Mouse (Mus musculus) stomach, embryonic 14.5 days (tissue): ENCODE data around the gene Sdccag8. TPM values are rescaled to one million over a fixed set of nuclear protein-coding genes. Genes with fewer than 3 reads are reported as not detected.
A peak's percentile ranks its signal among the peaks of the same experiment; 100 is the strongest.

Source experiments
- ATAC-seq: fragments of 200-750 bp; cut with Nextera tagmentation; 2 replicates; pipeline ENCODE4 v1.8.0; 2017; ENCODE audit warnings: low read depth, moderate TSS enrichment; ENCODE audit not compliant: insufficient number of reproducible peaks, insufficient read depth, low FRiP score
- H3K27ac ChIP-seq: fragments of 300-500 bp; sonication (generic); 2 replicates; pipeline ENCODE4 v1.5.1; 2014; ENCODE audit warnings: mild to moderate bottlenecking, low read length, moderate library complexity, mixed read lengths
- H3K27me3 ChIP-seq: fragments of 300-500 bp; sonication (generic); 2 replicates; pipeline ENCODE4 v1.6.1; 2014; ENCODE audit warnings: low read length, control low read depth, mixed read lengths; ENCODE audit not compliant: control insufficient read depth, insufficient read depth
- H3K36me3 ChIP-seq: fragments of 300-500 bp; sonication (generic); 2 replicates; pipeline ENCODE4 v1.6.1; 2014; ENCODE audit warnings: mild to moderate bottlenecking, control low read depth, low read length, moderate library complexity, mixed read lengths; ENCODE audit not compliant: control insufficient read depth, insufficient read depth
- H3K4me1 ChIP-seq: fragments of 300-500 bp; sonication (generic); 2 replicates; pipeline ENCODE4 v1.6.1; 2014; ENCODE audit warnings: low read length, control low read depth, mixed read lengths; ENCODE audit not compliant: control insufficient read depth, insufficient read depth
- H3K4me2 ChIP-seq: fragments of 300-500 bp; sonication (generic); replicated peaks from 2 replicates; pipeline ENCODE4 v1.6.1; 2014; ENCODE audit warnings: low read depth, low read length, control low read depth
- H3K4me3 ChIP-seq: fragments of 300-500 bp; sonication (generic); 2 replicates; pipeline ENCODE4 v1.5.1; 2014; ENCODE audit warnings: low read depth, low read length, control low read depth
- H3K9ac ChIP-seq: fragments of 300-500 bp; sonication (generic); replicated peaks from 2 replicates; pipeline ENCODE4 v1.6.1; 2014; ENCODE audit warnings: low read depth, mild to moderate bottlenecking, control low read depth, low read length, moderate library complexity, mixed read lengths
- H3K9me3 ChIP-seq: fragments of 300-500 bp; sonication (generic); 2 replicates; pipeline ENCODE4 v1.6.1; 2016; ENCODE audit warnings: low read depth, low read length, control low read depth; ENCODE audit not compliant: control insufficient read depth
- WGBS: fragments of 180-500 bp; shearing (Covaris S2); extraction: QIAGEN DNeasy Blood & Tissue Kit; methylation state at CpG from one replicate; pipeline ENCODE4 v1.1.7; 2014; 5-methylcytosine and 5-hydroxymethylcytosine counted together
- polyA plus RNA-seq: library from polyadenylated mRNA; unstranded; fragments of >200 nt; fragmentation: Nextera tagmentation; extraction: Ambion mirVana; gene quantifications from 2 replicates; pipeline ENCODE4 v1.2.1, GENCODE M21; 2014

Sdccag8 gene
- polyA plus RNA-seq, 1 experiment from 2014 or later: 17.6 TPM

GRCm38 (mm10) chr1:176848613-176849290 is 34.3 kb downstream of the Sdccag8 start:
- H3K9me3 ChIP-seq: no peaks in the 10 kb centered on the region
- no peaks in the 10 kb centered on the region for H3K27me3 ChIP-seq
- 58% methylated on average over 11 of the region's 11 CpGs for WGBS
- no peak overlapping the region for H3K4me2 ChIP-seq
- no peak overlapping the region; the same call in 1 of the 2 replicates for H3K27ac ChIP-seq
- no peak overlapping the region for H3K9ac ChIP-seq
- H3K36me3 ChIP-seq: no peaks in the 10 kb centered on the region; the same call in none of the 2 replicates
- ATAC-seq: no peak
- H3K4me1 ChIP-seq: no peaks in the 10 kb centered on the region
- H3K4me3 ChIP-seq: no peak overlapping the region

DNA sequence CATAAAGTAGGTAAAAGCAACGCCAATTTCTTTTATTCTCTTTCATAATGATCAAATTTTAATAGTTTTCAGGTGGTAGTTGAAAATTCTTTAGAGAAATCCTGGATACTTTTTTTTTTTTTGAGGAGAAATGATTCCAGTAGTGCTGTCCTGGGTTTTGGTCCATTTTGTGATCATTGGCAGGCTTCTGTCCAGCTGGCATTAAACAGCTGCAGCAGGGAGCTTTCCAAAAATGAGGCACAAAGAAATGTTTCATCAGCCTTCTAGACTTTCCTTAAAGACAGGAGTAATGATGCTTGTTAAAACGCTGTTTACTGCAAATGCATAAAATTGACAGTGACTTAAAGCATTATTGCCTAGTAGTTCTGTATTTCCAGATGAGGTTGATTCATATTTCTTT is 34.9 kb downstream of the Sdccag8 start:
- no peak overlapping the region for H3K9ac ChIP-seq
- no peak overlapping the region; the same call in 1 of the 2 replicates for H3K27ac ChIP-seq
- no peaks in the 10 kb centered on the region for H3K4me1 ChIP-seq
- H3K27me3 ChIP-seq: no peaks in the 10 kb centered on the region
- no peaks in the 10 kb centered on the region for H3K9me3 ChIP-seq
- no peak overlapping the region for H3K4me3 ChIP-seq
- no peak for ATAC-seq
- no peaks in the 10 kb centered on the region; the same call in none of the 2 replicates for H3K36me3 ChIP-seq
- WGBS: 75% methylated on average over 2 of the region's 2 CpGs
- no peak overlapping the region for H3K4me2 ChIP-seq

GRCm38 (mm10) chr1:176851401-176851800 is 36.9 kb downstream of the Sdccag8 start:
- WGBS: 87% methylated on average over 7 of the region's 7 CpGs
- no peaks in the 10 kb centered on the region for H3K4me1 ChIP-seq
- H3K27me3 ChIP-seq: no peaks in the 10 kb centered on the region
- H3K27ac ChIP-seq: no peak overlapping the region
- H3K9ac ChIP-seq: no peak overlapping the region
- no peaks in the 10 kb centered on the region for H3K9me3 ChIP-seq
- no peak overlapping the region for H3K4me3 ChIP-seq
- no peaks in the 10 kb centered on the region for H3K36me3 ChIP-seq
- no peak overlapping the region for H3K4me2 ChIP-seq
- no peak for ATAC-seq

GRCm38 (mm10) chr1:176852813-176853590 is 38.5 kb downstream of the Sdccag8 start:
- no peak overlapping the region for H3K27ac ChIP-seq
- no peaks in the 10 kb centered on the region for H3K9me3 ChIP-seq
- no peak for ATAC-seq
- no peak overlapping the region for H3K4me2 ChIP-seq
- no peaks in the 10 kb centered on the region for H3K27me3 ChIP-seq
- no peaks in the 10 kb centered on the region for H3K4me1 ChIP-seq
- no peaks in the 10 kb centered on the region for H3K36me3 ChIP-seq
- H3K4me3 ChIP-seq: no peak overlapping the region
- WGBS: 85% methylated on average over 9 of the region's 9 CpGs
- no peak overlapping the region for H3K9ac ChIP-seq

GRCm38 (mm10) chr1:176861981-176862644 is 47.7 kb downstream of the Sdccag8 start:
- Histone ChIP-seq H3K36me3 (no peaks in the 10 kb centered on the region), H3K4me1 (no peaks in the 10 kb centered on the region), H3K9me3 (no peaks in the 10 kb centered on the region), H3K27ac (no peak overlapping the region), H3K4me3 (no peak overlapping the region), H3K27me3 (no peaks in the 10 kb centered on the region), H3K4me2 (no peak overlapping the region), H3K9ac (no peak overlapping the region)
- 0 out of 2 replicates have a peak, but pooled peaks have one; percentile 10 for ATAC-seq
- WGBS: 60% methylated on average over 9 of the region's 9 CpGs

DNA sequence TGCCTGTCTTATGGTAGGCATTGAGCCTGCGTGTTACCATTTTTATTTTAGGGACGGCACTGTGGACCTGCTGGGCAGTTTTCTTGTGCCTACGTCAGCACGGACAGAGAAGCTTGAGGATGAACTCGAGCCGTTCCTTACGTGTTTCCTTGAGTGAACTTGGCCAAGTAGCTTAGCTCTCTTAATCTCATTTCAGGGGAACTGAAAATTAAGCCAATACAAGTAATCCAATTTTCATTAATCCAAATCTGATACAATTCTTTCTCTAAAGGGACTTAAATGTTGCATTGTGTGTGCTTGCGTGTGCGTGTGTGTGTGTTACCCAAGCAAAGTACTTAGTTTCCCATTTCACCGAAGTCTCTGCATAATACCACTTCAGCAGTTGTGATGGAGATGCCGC is 56.0 kb downstream of the Sdccag8 start:
- Histone ChIP-seq H3K9ac (no peak overlapping the region), H3K4me2 (no peak overlapping the region), H3K36me3 (no peaks in the 10 kb centered on the region; the same call in 1 of the 2 replicates), H3K27me3 (no peaks in the 10 kb centered on the region), H3K9me3 (no peaks in the 10 kb centered on the region), H3K4me1 (no peaks in the 10 kb centered on the region), H3K27ac (no peak overlapping the region), H3K4me3 (no peak overlapping the region)
- no peak for ATAC-seq
- 94% methylated on average over 11 of the region's 11 CpGs for WGBS

GRCm38 (mm10) chr1:176871975-176872374 is 57.5 kb downstream of the Sdccag8 start:
- no peaks in the 10 kb centered on the region; the same call in 1 of the 2 replicates for H3K36me3 ChIP-seq

DNA sequence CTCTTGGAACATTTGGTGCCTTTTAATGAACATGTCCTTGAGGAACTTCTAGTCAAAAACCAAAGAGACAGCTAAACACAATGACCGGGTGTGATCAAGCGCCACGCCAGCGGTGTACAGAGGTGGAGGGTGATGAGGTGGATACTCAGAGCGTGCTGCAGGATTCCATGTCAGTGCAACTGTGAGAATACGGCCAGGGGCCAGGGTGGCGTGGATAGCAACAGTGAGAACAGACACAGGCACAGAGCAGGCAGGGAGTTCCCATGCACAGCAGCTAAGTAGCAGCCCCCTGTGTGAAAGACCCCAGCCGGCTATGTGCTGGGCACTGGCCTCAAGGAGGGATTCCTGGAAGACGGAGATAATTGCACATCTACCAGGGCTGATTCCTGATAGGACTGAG is 59.0 kb downstream of the Sdccag8 start:
- 86% methylated on average over 9 of the region's 9 CpGs for WGBS
- Histone ChIP-seq H3K4me1 (no peaks in the 10 kb centered on the region), H3K9me3 (no peaks in the 10 kb centered on the region), H3K9ac (no peak overlapping the region), H3K4me2 (no peak overlapping the region), H3K27me3 (no peaks in the 10 kb centered on the region), H3K27ac (no peak overlapping the region), H3K36me3 (no peaks in the 10 kb centered on the region; the same call in 1 of the 2 replicates), H3K4me3 (no peak overlapping the region)
- no peak for ATAC-seq

More at GRCm38 (mm10) chr1:176871975-176872374, 57.5 kb downstream of the Sdccag8 start:
- Histone ChIP-seq H3K9ac (no peak overlapping the region), H3K9me3 (no peaks in the 10 kb centered on the region), H3K4me3 (no peak overlapping the region), H3K4me2 (no peak overlapping the region), H3K27me3 (no peaks in the 10 kb centered on the region), H3K27ac (no peak overlapping the region), H3K4me1 (no peaks in the 10 kb centered on the region)
- 31% methylated on average over 3 of the region's 3 CpGs for WGBS
- no peak for ATAC-seq
